Mouse (Mus musculus): ENCODE data around the gene Prdm15. TPM values are rescaled to one million over a fixed set of nuclear protein-coding genes. Genes with fewer than 3 reads are reported as not detected.
A peak's percentile ranks its signal among the peaks of the same experiment; 100 is the strongest.

Gene Prdm15
- polyA plus RNA-seq, 1 experiment: 24.7 TPM

DNA sequence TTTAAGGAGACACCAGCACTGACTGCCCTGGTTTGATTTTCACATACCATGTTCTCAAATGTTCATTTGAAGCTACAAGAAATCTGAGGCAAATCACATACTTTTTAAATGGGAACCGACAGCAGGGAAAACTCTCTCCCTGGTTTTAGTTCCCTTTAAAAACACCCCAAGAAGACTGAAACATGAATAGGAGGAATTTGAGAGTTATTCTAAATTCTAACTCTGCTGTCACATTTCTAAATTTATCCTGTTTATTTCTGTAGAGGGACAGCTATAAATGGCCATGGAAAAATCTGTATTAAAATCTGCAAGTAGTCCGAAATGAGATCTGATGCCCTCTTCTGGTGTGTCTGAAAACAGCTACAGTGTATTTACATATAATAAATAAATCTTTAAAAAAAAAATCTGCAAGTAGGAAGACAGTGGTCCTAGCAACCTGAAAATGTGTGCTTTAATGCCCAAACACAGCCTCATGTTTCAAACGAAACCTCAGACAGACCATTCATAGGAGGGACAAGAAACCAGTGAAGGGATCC, 12.3 kb upstream of the Prdm15 start:
- DNase-seq (ENCODE audit: low read depth): no peak
- TF ChIP-seq POLR2A (IDR thresholded peaks at IDR 0.05; ENCODE audit: borderline replicate concordance, extremely low read depth, insufficient read depth, insufficient read length, poor library complexity, severe bottlenecking) (no peak), CTCF (IDR thresholded peaks at IDR 0.05; ENCODE audit: borderline replicate concordance, extremely low read depth, insufficient read depth, insufficient read length) (no peak)

DNA sequence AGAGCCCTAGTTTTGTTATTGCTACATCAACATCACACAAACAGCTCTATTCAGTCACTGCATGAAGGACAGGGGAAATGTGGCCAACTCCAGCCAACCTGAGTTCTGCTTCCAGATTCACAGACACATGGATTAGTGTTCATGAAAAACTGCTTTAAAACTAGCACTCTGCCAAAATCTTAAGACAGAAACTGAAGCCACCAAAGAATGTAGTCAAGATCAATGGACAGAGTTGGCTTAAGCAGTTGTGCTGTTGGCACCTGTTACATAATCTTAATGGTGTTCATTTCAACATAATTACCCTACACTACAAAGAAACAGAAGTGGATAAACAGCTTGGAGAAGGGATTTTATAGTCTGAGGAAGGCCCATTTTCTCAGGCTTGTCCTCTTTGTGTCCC, 4.4 kb upstream of the Prdm15 start:
- TF ChIP-seq POLR2A (IDR thresholded peaks at IDR 0.05; ENCODE audit: borderline replicate concordance, extremely low read depth, insufficient read depth, insufficient read length, poor library complexity, severe bottlenecking): no peak
- no peak for TF ChIP-seq CTCF (IDR thresholded peaks at IDR 0.05; ENCODE audit: borderline replicate concordance, extremely low read depth, insufficient read depth, insufficient read length)
- DNase-seq (ENCODE audit: low read depth): peak; percentile 4

DNA sequence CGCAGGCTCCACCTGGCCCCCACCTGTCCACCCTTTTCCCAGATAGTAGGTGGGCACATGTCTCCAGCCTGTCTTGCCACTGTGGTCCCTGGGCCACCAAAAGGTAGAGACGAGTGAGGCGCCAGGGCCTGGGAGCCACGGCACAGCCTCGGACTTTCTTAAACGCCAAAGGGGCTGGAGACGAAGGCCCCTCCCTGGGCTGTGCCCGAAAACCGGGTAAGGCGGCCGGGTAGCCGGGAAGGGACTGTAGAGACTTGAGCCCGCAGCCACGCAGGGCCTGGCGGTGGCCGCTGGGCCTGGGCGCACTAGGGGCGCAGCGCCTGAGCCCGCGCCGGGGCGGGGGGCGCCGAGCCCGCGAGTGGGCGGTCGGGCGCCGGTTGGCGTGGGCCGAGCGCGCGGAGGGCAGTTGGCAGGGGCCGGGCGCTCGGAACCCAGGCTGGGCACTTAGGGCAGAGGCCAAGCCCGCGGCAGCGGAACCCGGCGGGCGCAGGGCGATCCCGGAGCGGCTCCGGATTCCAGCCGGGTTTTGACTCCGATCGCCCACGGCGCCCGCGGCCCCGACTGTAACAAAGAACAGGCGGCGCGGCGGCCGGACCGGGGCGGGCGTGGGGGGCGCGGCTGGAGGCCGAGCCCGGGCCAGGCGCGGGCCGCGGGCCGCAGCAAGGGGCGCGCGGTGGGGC, 449 bp downstream of the Prdm15 start:
- peak; percentile 92 for DNase-seq (ENCODE audit: low read depth)
- TF ChIP-seq CTCF (IDR thresholded peaks at IDR 0.05; ENCODE audit: borderline replicate concordance, extremely low read depth, insufficient read depth, insufficient read length) (no peak), POLR2A (IDR thresholded peaks at IDR 0.05; ENCODE audit: borderline replicate concordance, extremely low read depth, insufficient read depth, insufficient read length, poor library complexity, severe bottlenecking) (peak; percentile 32; the same call in 1 of the 2 replicates)

DNA sequence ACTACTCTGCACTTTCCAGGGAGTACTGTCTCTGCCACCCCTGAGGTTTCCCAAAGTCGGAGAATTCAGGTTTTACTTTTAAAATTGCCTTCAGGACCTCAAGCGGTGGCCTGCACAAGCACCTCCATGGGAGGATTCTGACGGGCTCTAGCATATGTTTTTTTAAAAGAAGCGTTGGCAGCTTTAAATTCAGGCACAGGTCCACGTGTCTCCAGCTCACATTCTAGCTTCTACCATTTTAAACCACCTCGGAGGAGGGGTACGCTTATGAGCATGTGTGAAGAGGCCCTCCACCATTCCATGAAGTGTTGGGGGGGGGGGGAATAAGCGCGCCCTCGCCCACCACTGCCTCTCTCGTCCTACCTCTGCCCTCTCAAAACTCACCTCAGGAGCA, 986 bp downstream of the Prdm15 start:
- DNase-seq (ENCODE audit: low read depth): peak; percentile 81
- TF ChIP-seq CTCF (IDR thresholded peaks at IDR 0.05; ENCODE audit: borderline replicate concordance, extremely low read depth, insufficient read depth, insufficient read length): no peak
- TF ChIP-seq POLR2A (IDR thresholded peaks at IDR 0.05; ENCODE audit: borderline replicate concordance, extremely low read depth, insufficient read depth, insufficient read length, poor library complexity, severe bottlenecking): no peak

DNA sequence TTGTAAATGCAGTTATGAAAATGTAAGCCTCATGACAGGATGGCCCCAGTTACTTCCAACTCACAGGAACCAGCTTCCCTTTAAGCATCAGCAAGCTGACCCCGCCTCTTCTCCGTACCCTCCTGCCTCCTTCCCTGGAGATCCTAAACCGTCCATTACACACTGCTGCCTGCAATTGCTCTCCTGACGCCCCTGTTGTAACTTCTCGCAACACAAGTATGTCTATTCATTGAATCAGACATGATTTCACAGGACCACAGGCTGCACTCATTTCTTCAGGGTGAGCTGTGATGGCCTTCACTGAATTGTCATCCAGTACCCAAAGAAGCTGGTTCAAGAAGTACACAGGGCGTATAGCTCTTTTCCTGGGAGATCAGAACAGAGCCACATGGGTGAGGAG, 2.8 kb downstream of the Prdm15 start:
- TF ChIP-seq CTCF (IDR thresholded peaks at IDR 0.05; ENCODE audit: borderline replicate concordance, extremely low read depth, insufficient read depth, insufficient read length) (no peak), POLR2A (IDR thresholded peaks at IDR 0.05; ENCODE audit: borderline replicate concordance, extremely low read depth, insufficient read depth, insufficient read length, poor library complexity, severe bottlenecking) (no peak)
- no peak for DNase-seq (ENCODE audit: low read depth)

DNA sequence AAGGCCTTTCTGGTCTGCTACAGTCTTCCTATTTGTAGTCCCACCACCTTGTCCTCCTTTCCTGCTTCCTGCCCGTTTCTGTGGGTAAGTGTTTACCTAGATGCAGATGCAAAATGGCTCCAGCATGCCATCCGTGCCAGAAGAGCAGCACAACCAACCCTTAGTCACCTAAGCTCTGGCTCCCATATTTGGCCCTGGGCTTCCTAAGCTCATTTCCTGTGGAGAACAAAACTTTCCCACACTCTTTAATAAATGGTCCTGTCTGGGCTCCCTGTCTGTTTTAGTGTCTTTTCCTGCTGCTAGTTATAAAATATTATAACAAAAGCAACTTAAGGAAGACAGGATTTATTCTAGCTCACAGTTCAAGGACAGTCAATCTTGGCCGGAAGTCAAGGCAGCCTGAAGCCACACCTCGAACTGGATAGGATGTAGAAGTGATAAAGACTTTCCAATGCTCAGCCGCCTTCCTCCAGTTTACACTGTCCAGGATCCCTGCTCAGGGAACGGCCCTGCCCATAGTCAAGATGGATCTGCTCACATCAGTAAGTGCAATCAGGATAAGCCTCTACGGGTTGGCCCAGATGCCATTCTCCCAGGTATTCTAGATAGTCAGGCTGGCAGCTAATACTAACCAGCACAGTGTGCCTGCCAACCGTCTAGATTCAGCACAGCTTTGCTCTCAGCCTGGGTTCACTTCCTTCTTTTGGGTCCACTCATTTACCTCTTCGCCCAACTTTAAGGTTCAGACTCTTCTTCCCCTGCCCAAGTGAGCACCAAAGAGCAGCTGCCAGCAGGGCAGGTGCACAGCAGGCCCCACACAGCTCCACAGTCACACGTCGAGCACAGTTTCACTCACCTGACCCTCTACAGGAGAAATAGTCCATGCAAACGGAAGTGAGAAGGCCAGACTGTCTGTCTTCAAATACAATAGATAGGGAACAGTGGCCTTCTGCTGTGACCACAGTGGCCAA, 6.4 kb downstream of the Prdm15 start:
- no peak for TF ChIP-seq POLR2A (IDR thresholded peaks at IDR 0.05; ENCODE audit: borderline replicate concordance, extremely low read depth, insufficient read depth, insufficient read length, poor library complexity, severe bottlenecking)
- TF ChIP-seq CTCF (IDR thresholded peaks at IDR 0.05; ENCODE audit: borderline replicate concordance, extremely low read depth, insufficient read depth, insufficient read length): no peak
- no peak for DNase-seq (ENCODE audit: low read depth)

DNA sequence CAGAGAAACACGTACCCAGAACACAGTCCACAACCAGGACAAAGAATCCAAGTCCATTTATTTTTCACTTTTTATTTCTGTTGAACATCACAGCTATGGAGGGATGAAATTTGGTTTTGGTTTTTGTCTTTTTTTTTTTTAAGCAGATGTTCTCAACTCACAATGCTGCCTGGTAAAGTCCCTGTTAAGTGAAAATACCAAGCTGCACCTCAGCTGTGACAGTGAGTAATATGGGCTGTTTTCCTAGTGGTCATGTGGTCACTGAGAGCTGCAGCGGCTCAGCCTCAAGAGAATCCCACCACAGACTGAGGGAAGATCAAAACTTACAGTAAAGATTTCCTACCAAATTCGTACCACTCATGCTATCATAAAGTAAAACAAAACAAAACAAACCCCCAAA, 19.5 kb downstream of the Prdm15 start:
- TF ChIP-seq POLR2A (IDR thresholded peaks at IDR 0.05; ENCODE audit: borderline replicate concordance, extremely low read depth, insufficient read depth, insufficient read length, poor library complexity, severe bottlenecking) (no peak), CTCF (IDR thresholded peaks at IDR 0.05; ENCODE audit: borderline replicate concordance, extremely low read depth, insufficient read depth, insufficient read length) (no peak)
- no peak for DNase-seq (ENCODE audit: low read depth)

DNA sequence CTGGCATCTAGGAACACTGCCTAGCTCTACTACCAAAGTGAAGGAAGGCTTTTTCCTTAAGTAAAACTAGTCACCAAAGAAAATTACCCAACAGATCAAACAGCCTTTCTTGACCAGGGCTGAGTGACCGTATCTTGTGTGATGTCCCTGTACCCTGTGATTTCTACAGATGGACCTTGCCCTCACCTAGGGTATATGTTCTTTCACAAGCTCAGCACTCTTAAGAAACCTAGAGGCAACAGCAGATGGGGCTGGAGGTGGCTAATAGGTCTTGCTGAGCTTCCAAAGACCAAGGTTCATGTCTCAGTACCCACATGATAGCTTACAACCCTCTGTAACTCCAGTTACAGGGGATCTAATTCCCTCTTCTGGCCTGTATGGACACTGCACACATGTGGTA, 23.4 kb downstream of the Prdm15 start:
- TF ChIP-seq POLR2A (IDR thresholded peaks at IDR 0.05; ENCODE audit: borderline replicate concordance, extremely low read depth, insufficient read depth, insufficient read length, poor library complexity, severe bottlenecking) (no peak), CTCF (IDR thresholded peaks at IDR 0.05; ENCODE audit: borderline replicate concordance, extremely low read depth, insufficient read depth, insufficient read length) (no peak)
- DNase-seq (ENCODE audit: low read depth): no peak

DNA sequence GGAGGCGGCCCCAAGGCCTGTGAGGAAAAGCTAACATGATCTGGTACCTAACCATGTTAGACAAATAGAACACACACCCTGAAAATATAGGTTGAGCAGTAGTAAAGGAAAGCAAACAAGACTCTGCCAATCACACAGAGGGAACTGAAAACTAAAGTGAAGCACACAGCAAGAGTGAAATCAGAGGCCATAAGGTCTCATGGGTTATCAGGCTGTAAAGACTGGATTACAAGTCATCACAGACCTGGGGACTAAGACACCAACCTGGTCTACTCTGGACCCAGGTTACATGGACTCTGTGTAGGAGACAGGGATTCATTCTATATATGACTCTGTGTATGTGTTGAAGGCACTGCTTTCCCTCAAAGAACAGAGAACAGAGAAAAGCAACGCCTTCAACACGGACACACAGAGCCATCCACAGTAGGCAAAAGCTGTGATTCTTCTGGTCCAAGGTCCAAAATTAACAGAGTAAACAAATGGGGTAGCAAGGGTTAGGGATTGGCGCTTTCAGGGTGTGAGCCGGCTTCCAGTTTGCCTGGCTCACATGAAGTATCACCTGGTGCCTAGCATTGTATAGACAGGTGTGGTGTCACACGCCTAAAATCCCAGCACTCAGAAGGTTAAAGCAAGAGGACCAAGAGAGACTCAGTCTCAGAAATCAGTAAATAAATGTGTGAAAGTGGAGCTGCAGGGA, 28.2 kb downstream of the Prdm15 start:
- DNase-seq (ENCODE audit: low read depth): no peak
- TF ChIP-seq POLR2A (IDR thresholded peaks at IDR 0.05; ENCODE audit: borderline replicate concordance, extremely low read depth, insufficient read depth, insufficient read length, poor library complexity, severe bottlenecking) (no peak), CTCF (IDR thresholded peaks at IDR 0.05; ENCODE audit: borderline replicate concordance, extremely low read depth, insufficient read depth, insufficient read length) (no peak)

DNA sequence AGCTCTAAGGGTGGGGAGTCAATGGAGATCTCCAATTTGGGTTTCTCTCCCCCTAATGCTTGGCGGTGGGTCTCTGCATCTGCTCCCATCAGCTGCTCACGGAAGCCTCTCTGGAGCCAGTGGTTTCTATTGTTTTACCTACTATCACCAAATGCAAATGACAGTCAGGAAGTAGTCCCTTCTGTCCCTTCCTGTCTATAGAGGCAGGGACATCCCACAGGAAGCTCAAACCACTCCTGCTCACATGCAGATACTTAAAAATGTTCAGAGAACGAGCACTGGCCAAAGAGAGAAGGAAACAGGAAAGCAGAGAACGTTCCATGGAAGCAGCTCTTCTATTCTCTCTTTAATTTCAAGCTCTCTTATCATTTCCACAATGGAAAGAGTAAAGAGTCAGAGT, 32.1 kb downstream of the Prdm15 start:
- DNase-seq (ENCODE audit: low read depth): no peak
- TF ChIP-seq POLR2A (IDR thresholded peaks at IDR 0.05; ENCODE audit: borderline replicate concordance, extremely low read depth, insufficient read depth, insufficient read length, poor library complexity, severe bottlenecking): no peak
- TF ChIP-seq CTCF (IDR thresholded peaks at IDR 0.05; ENCODE audit: borderline replicate concordance, extremely low read depth, insufficient read depth, insufficient read length): no peak

DNA sequence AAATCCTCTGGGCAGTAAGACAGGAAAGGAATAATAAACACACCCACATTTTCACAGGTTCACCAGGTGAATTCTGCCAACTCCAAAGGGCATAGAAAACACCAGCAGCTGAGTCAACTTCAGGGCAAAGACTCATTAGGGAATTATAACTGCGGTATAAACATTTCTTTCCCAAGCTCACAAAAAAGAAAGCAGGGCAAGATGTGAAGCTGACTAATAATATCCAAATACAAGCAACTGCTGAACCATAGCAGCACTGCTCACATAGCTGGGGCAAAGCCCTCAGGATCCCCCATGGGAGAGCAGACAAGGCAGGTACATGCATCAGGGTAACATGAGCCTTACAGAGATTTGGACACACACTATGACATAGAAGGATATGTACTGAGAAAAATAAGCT, 34.2 kb downstream of the Prdm15 start:
- DNase-seq (ENCODE audit: low read depth): no peak
- TF ChIP-seq POLR2A (IDR thresholded peaks at IDR 0.05; ENCODE audit: borderline replicate concordance, extremely low read depth, insufficient read depth, insufficient read length, poor library complexity, severe bottlenecking) (no peak), CTCF (IDR thresholded peaks at IDR 0.05; ENCODE audit: borderline replicate concordance, extremely low read depth, insufficient read depth, insufficient read length) (no peak)

Data from brain, embryonic 14.5 days (tissue).